Mouse (Mus musculus) small intestine, adult 2 months (tissue): ENCODE results near the gene Zfp933.

Experiments
- CTCF ChIP-seq: fragments of 200-500 bp; IDR thresholded peaks from 2 replicates; pipeline ENCODE4 v1.5.1; 2012; ENCODE audit warnings: low read depth, mild to moderate bottlenecking, control low read depth, inconsistent platforms, low read length, moderate library complexity, mixed read lengths; ENCODE audit not compliant: insufficient replicate concordance, insufficient read length; ENCODE audit errors: extremely low read depth
- POLR2A ChIP-seq: fragments of 200-500 bp; IDR thresholded peaks from 2 replicates; pipeline ENCODE4 v1.6.1; 2012; ENCODE audit warnings: low read depth, mild to moderate bottlenecking, control low read depth, inconsistent platforms, low read length, moderate library complexity

- TF ChIP-seq POLR2A (no peak), CTCF (no peak)
Observed at GRCm38 (mm10) chr4:147865651-147866050, 17.5 kb upstream of the Zfp933 start.
